Mouse (Mus musculus) heart, embryonic 11.5 days (tissue): Measurements from ENCODE around the gene Atp8b4. TPM values are rescaled to one million over a fixed set of nuclear protein-coding genes. Genes with fewer than 3 reads are reported as not detected.

Experiments
- ATAC-seq: fragments of 200-750 bp; cut with Nextera tagmentation; replicated peaks from 2 replicates; pipeline ENCODE4 v1.8.0; 2017; ENCODE audit warnings: moderate library complexity; ENCODE audit not compliant: insufficient number of reproducible peaks, low FRiP score, low TSS enrichment
- H3K27ac ChIP-seq: fragments of 300-500 bp; sonication (generic); 2 replicates; pipeline ENCODE4 v1.5.1; 2014; ENCODE audit warnings: mild to moderate bottlenecking, low read depth, low read length
- H3K27me3 ChIP-seq: fragments of 300-500 bp; sonication (generic); 2 replicates; pipeline ENCODE4 v1.6.1; 2014; ENCODE audit warnings: mild to moderate bottlenecking, low read length, mixed read lengths; ENCODE audit not compliant: control insufficient read depth, insufficient read depth
- H3K36me3 ChIP-seq: fragments of 300-500 bp; sonication (generic); 2 replicates; pipeline ENCODE4 v1.6.1; 2014; ENCODE audit warnings: mild to moderate bottlenecking, low read length, moderate library complexity, mixed read lengths; ENCODE audit not compliant: control insufficient read depth, insufficient read depth
- H3K4me1 ChIP-seq: fragments of 300-500 bp; sonication (generic); 2 replicates; pipeline ENCODE4 v1.6.1; 2014; ENCODE audit warnings: low read length; ENCODE audit not compliant: control insufficient read depth, insufficient read depth
- H3K4me2 ChIP-seq: fragments of 300-500 bp; sonication (generic); 2 replicates; pipeline ENCODE4 v1.6.1; 2014; ENCODE audit warnings: mild to moderate bottlenecking, moderate library complexity
- H3K4me3 ChIP-seq: fragments of 300-500 bp; sonication (generic); 2 replicates; pipeline ENCODE4 v1.5.1; 2014; ENCODE audit warnings: low read depth, low read length
- H3K9ac ChIP-seq: fragments of 300-500 bp; sonication (generic); 2 replicates; pipeline ENCODE4 v1.6.1; 2014; ENCODE audit warnings: mild to moderate bottlenecking, low read depth, low read length, moderate library complexity
- H3K9me3 ChIP-seq: fragments of 300-500 bp; sonication (generic); replicated peaks from 2 replicates; pipeline ENCODE4 v1.6.1; 2016; ENCODE audit warnings: low read length; ENCODE audit not compliant: control insufficient read depth
- WGBS: fragments of 180-500 bp; shearing (Covaris S2); extraction: QIAGEN DNeasy Blood & Tissue Kit; methylation state at CpG from one replicate; pipeline ENCODE4 v1.1.7; 2014; ENCODE audit not compliant: insufficient replicate concordance; 5-methylcytosine and 5-hydroxymethylcytosine counted together
- polyA plus RNA-seq: library from polyadenylated mRNA; unstranded; fragments of >200 nt; fragmentation: Nextera tagmentation; extraction: Ambion mirVana; gene quantifications from 2 replicates; pipeline ENCODE4 v1.2.1, GENCODE M21; 2014

Gene Atp8b4
- polyA plus RNA-seq, 1 experiment from 2014 or later = 0.17 TPM

GRCm38 (mm10) chr2:126369815-126370214 is 130.7 kb downstream of the Atp8b4 start:
- ATAC-seq = no peak
- no peak overlapping the region for H3K9ac ChIP-seq
- WGBS = 34% methylated on average over 4 of the region's 4 CpGs

GRCm38 (mm10) chr2:126363745-126364725 is 136.4 kb downstream of the Atp8b4 start:
- Histone ChIP-seq H3K27me3 (no peaks in the 10 kb centered on the region), H3K9me3 (no peaks in the 10 kb centered on the region), H3K9ac (no peak overlapping the region), H3K4me1 (no peaks in the 10 kb centered on the region), H3K36me3 (no peaks in the 10 kb centered on the region), H3K4me2 (no peak overlapping the region), H3K4me3 (no peak overlapping the region), H3K27ac (no peak overlapping the region)
- ATAC-seq = no peak
- WGBS = 63% methylated on average over 14 of the region's 14 CpGs

More at GRCm38 (mm10) chr2:126369815-126370214, 130.7 kb downstream of the Atp8b4 start:
- Histone ChIP-seq H3K4me2 (no peak overlapping the region), H3K27ac (no peak overlapping the region), H3K36me3 (no peaks in the 10 kb centered on the region), H3K4me1 (no peaks in the 10 kb centered on the region), H3K4me3 (no peak overlapping the region), H3K9me3 (no peaks in the 10 kb centered on the region), H3K27me3 (no peaks in the 10 kb centered on the region)

GRCm38 (mm10) chr2:126363050-126363744 is 137.3 kb downstream of the Atp8b4 start:
- Histone ChIP-seq H3K4me1 (no peaks in the 10 kb centered on the region), H3K36me3 (no peaks in the 10 kb centered on the region), H3K9ac (no peak overlapping the region), H3K9me3 (no peaks in the 10 kb centered on the region), H3K27ac (no peak overlapping the region), H3K4me2 (no peak overlapping the region), H3K27me3 (no peaks in the 10 kb centered on the region), H3K4me3 (no peak overlapping the region)
- WGBS = 38% methylated on average over 7 of the region's 7 CpGs
- no peak for ATAC-seq

GRCm38 (mm10) chr2:126361131-126361810 is 139.2 kb downstream of the Atp8b4 start:
- WGBS = 65% methylated on average over 21 of the region's 21 CpGs
- no peaks in the 10 kb centered on the region for H3K36me3 ChIP-seq
- no peaks in the 10 kb centered on the region for H3K4me1 ChIP-seq
- H3K4me2 ChIP-seq = no peak overlapping the region
- no peaks in the 10 kb centered on the region for H3K27me3 ChIP-seq
- ATAC-seq = no peak
- H3K27ac ChIP-seq = peak overlapping the region; percentile 66; the same call in 1 of the 2 replicates
- H3K9me3 ChIP-seq = no peaks in the 10 kb centered on the region
- no peak overlapping the region for H3K4me3 ChIP-seq
- H3K9ac ChIP-seq = no peak overlapping the region

DNA sequence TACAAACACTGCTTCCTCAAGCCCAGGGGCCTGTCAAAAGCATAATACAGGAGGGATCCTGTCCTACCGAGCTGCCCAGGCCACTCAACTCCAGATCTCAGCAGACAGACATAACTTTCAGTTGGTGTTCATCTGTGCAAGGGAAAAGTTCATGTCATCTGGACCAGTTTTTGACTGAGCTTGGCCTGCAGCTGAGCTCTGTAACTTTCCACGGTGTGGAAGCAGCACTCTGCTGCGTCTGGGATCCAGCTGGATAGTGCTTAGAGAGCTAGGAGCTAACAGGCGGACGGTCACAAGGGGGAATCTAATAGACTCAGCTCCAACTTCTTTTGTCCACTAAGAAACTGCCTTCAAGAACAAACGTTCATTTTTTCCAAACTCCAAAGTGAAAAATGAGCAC is 139.8 kb downstream of the Atp8b4 start:
- no peak overlapping the region for H3K4me3 ChIP-seq
- H3K4me1 ChIP-seq = no peaks in the 10 kb centered on the region
- no peaks in the 10 kb centered on the region for H3K9me3 ChIP-seq
- 0 out of 2 replicates have a peak overlapping the region, but pooled peaks have one; percentile 66 for H3K27ac ChIP-seq
- no peaks in the 10 kb centered on the region for H3K27me3 ChIP-seq
- ATAC-seq = no peak
- WGBS = 59% methylated on average over 6 of the region's 6 CpGs
- no peak overlapping the region for H3K4me2 ChIP-seq
- no peak overlapping the region for H3K9ac ChIP-seq
- H3K36me3 ChIP-seq = no peaks in the 10 kb centered on the region

DNA sequence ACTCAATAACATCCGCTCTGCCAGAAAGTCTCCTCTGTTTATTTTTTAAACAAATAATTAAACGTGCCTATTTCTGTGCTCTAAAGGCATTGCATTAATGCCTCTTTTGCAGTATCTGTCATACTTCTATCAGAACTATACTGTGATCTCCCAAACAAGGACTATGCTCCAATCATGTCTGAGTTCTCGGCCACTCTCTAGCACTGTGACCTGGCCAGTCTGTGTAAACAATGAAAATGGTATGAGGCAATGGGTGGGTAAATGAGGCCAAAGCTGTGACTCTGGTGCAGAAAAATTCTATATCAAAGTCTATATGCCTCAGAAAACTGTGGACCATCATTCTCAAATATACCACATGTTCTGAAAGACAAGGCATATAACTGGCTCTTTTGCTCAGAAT is 140.5 kb downstream of the Atp8b4 start:
- H3K36me3 ChIP-seq = no peaks in the 10 kb centered on the region
- no peaks in the 10 kb centered on the region for H3K9me3 ChIP-seq
- WGBS = 80% methylated on average over 3 of the region's 3 CpGs
- H3K27ac ChIP-seq = no peak overlapping the region
- H3K27me3 ChIP-seq = no peaks in the 10 kb centered on the region
- H3K4me3 ChIP-seq = no peak overlapping the region
- no peak overlapping the region for H3K9ac ChIP-seq
- ATAC-seq = no peak
- no peak overlapping the region for H3K4me2 ChIP-seq
- no peaks in the 10 kb centered on the region for H3K4me1 ChIP-seq

GRCm38 (mm10) chr2:126359278-126359677 is 141.2 kb downstream of the Atp8b4 start:
- Histone ChIP-seq H3K4me2 (no peak overlapping the region), H3K27ac (no peak overlapping the region), H3K9ac (no peak overlapping the region), H3K4me1 (no peaks in the 10 kb centered on the region), H3K9me3 (no peaks in the 10 kb centered on the region), H3K27me3 (no peaks in the 10 kb centered on the region), H3K4me3 (no peak overlapping the region), H3K36me3 (no peaks in the 10 kb centered on the region)
- no peak for ATAC-seq
- WGBS = 92% methylated on average over 1 of the region's 1 CpGs

DNA sequence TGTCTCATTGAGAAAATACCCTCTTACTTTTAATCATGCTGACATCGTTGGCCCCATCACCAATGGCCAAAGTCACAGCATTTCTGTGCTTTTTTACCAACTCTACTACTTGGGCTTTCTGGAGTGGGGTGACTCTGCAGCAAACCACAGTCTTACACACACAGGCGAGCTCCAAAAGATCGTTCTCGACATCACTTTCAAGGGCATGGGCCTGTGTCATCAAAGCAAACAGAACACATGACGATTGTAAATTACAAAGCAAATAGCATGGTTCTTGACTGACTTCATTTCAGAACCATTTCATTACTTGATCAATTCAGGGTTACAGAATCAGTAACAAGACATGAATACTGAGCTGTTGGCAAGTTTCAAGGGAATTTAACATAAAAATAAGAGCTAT is 141.7 kb downstream of the Atp8b4 start:
- Histone ChIP-seq H3K27ac (no peak overlapping the region), H3K9ac (no peak overlapping the region), H3K36me3 (no peaks in the 10 kb centered on the region), H3K4me3 (no peak overlapping the region), H3K27me3 (no peaks in the 10 kb centered on the region), H3K9me3 (no peaks in the 10 kb centered on the region), H3K4me1 (no peaks in the 10 kb centered on the region), H3K4me2 (no peak overlapping the region)
- whole genome bisulfite sequencing = 81% methylated on average over 5 of the region's 5 CpGs
- ATAC-seq = no peak
